Mouse (Mus musculus): ENCODE measurements around the gene Tead4. TPM values are rescaled to one million over a fixed set of nuclear protein-coding genes. Genes with fewer than 3 reads are reported as not detected.

Tead4 gene
- total and polyA plus RNA-seq, 3 experiments: 0.05 TPM; not detected in 2

GRCm38 (mm10) chr6:128255292-128255691 lies 45.3 kb downstream of the Tead4 start:
- TF ChIP-seq TAL1 (conservative IDR thresholded peaks at IDR 0.05; ENCODE audit: low read depth, low read length) (no peak), GATA1 (IDR thresholded peaks at IDR 0.05; ENCODE audit: borderline replicate concordance, low read length) (no peak), GATA2 (IDR thresholded peaks at IDR 0.05; ENCODE audit: borderline replicate concordance, low read depth, low read length) (no peak), POLR2AphosphoS5 (IDR thresholded peaks at IDR 0.05; ENCODE audit: insufficient replicate concordance, low read depth, low read length) (no peak), CTCF (IDR thresholded peaks at IDR 0.05; ENCODE audit: low read depth, low read length) (no peak)
- Histone ChIP-seq H3K4me1 (ENCODE audit: insufficient read depth, low read depth, low read length) (no peaks in the 10 kb centered on the region), H3K9me3 (replicated peaks) (peaks cover 85% of the 10 kb centered on the region), H3K4me3 (ENCODE audit: low read depth, low read length) (no peak overlapping the region), H3K27me3 (ENCODE audit: insufficient read depth, low read length) (no peaks in the 10 kb centered on the region), H3K36me3 (replicated peaks) (no peaks in the 10 kb centered on the region)
- DNase-seq (ENCODE audit: low spot score): no peak
- no peak for ATAC-seq (ENCODE audit: extremely low read depth, insufficient number of reproducible peaks, low FRiP score, poor library complexity, severe bottlenecking)

- DNase-seq (ENCODE audit: low spot score): no peak
- TF ChIP-seq GATA2 (IDR thresholded peaks at IDR 0.05; ENCODE audit: borderline replicate concordance, low read depth, low read length) (no peak), TAL1 (conservative IDR thresholded peaks at IDR 0.05; ENCODE audit: low read depth, low read length) (no peak), GATA1 (IDR thresholded peaks at IDR 0.05; ENCODE audit: borderline replicate concordance, low read length) (no peak), POLR2AphosphoS5 (IDR thresholded peaks at IDR 0.05; ENCODE audit: insufficient replicate concordance, low read depth, low read length) (no peak), CTCF (IDR thresholded peaks at IDR 0.05; ENCODE audit: low read depth, low read length) (no peak)
Observed at GRCm38 (mm10) chr6:128254551-128254950, 46.1 kb downstream of the Tead4 start.

GRCm38 (mm10) chr6:128253111-128253510 lies 47.5 kb downstream of the Tead4 start:
- DNase-seq (ENCODE audit: low spot score): no peak
- Histone ChIP-seq H3K36me3 (replicated peaks) (no peaks in the 10 kb centered on the region), H3K4me1 (ENCODE audit: insufficient read depth, low read depth, low read length) (no peaks in the 10 kb centered on the region), H3K9me3 (replicated peaks) (peaks cover 84% of the 10 kb centered on the region), H3K27me3 (ENCODE audit: insufficient read depth, low read length) (no peaks in the 10 kb centered on the region), H3K4me3 (ENCODE audit: low read depth, low read length) (no peak overlapping the region)
- ATAC-seq (ENCODE audit: extremely low read depth, insufficient number of reproducible peaks, low FRiP score, poor library complexity, severe bottlenecking): no peak
- TF ChIP-seq POLR2AphosphoS5 (IDR thresholded peaks at IDR 0.05; ENCODE audit: insufficient replicate concordance, low read depth, low read length): no peak
- TF ChIP-seq GATA2 (IDR thresholded peaks at IDR 0.05; ENCODE audit: borderline replicate concordance, low read depth, low read length): no peak
- TF ChIP-seq CTCF (IDR thresholded peaks at IDR 0.05; ENCODE audit: low read depth, low read length): no peak
- TF ChIP-seq GATA1 (IDR thresholded peaks at IDR 0.05; ENCODE audit: borderline replicate concordance, low read length): no peak
- no peak for TF ChIP-seq TAL1 (conservative IDR thresholded peaks at IDR 0.05; ENCODE audit: low read depth, low read length)

More at GRCm38 (mm10) chr6:128254551-128254950, 46.1 kb downstream of the Tead4 start:
- ATAC-seq (ENCODE audit: extremely low read depth, insufficient number of reproducible peaks, low FRiP score, poor library complexity, severe bottlenecking): no peak
- Histone ChIP-seq H3K4me1 (ENCODE audit: insufficient read depth, low read depth, low read length) (no peaks in the 10 kb centered on the region), H3K9me3 (replicated peaks) (peaks cover 85% of the 10 kb centered on the region), H3K4me3 (ENCODE audit: low read depth, low read length) (no peak overlapping the region), H3K36me3 (replicated peaks) (no peaks in the 10 kb centered on the region), H3K27me3 (ENCODE audit: insufficient read depth, low read length) (no peaks in the 10 kb centered on the region)

DNA sequence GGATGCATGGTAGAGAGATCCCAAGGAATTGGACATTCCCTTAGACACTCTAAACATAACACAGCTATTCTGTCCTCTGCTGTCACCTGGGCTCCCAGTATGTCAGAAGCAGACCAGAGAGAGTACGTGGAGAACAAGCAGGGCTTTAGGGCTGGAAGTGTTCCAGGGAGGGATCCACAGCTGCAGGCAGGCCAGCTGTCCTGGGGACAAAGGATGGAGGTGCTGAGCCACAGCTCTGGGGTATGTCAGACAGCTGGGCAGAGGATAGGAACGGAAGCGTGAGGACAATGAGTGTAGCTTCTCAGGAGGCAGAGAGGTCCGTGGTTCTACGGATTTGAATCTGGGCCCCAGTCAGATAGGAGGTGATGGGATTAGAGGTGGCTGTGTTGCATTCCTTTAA lies 50.0 kb downstream of the Tead4 start:
- TF ChIP-seq GATA2 (IDR thresholded peaks at IDR 0.05; ENCODE audit: borderline replicate concordance, low read depth, low read length) (no peak), GATA1 (IDR thresholded peaks at IDR 0.05; ENCODE audit: borderline replicate concordance, low read length) (no peak), CTCF (IDR thresholded peaks at IDR 0.05; ENCODE audit: low read depth, low read length) (no peak), POLR2AphosphoS5 (IDR thresholded peaks at IDR 0.05; ENCODE audit: insufficient replicate concordance, low read depth, low read length) (no peak), TAL1 (conservative IDR thresholded peaks at IDR 0.05; ENCODE audit: low read depth, low read length) (no peak)
- no peak for ATAC-seq (ENCODE audit: extremely low read depth, insufficient number of reproducible peaks, low FRiP score, poor library complexity, severe bottlenecking)
- H3K27me3 ChIP-seq (ENCODE audit: insufficient read depth, low read length): no peaks in the 10 kb centered on the region
- no peaks in the 10 kb centered on the region for H3K36me3 ChIP-seq (replicated peaks)
- no peak for DNase-seq (ENCODE audit: low spot score)
- H3K9me3 ChIP-seq (replicated peaks): peaks cover 90% of the 10 kb centered on the region
- H3K4me3 ChIP-seq (ENCODE audit: low read depth, low read length): no peak overlapping the region
- H3K4me1 ChIP-seq (ENCODE audit: insufficient read depth, low read depth, low read length): no peaks in the 10 kb centered on the region

- no peaks in the 10 kb centered on the region for H3K27me3 ChIP-seq (ENCODE audit: insufficient read depth, low read length)
- ATAC-seq (ENCODE audit: extremely low read depth, insufficient number of reproducible peaks, low FRiP score, poor library complexity, severe bottlenecking) (no peak), DNase-seq (ENCODE audit: low spot score) (no peak)
Observed at GRCm38 (mm10) chr6:128237102-128237763, 63.4 kb downstream of the Tead4 start.

DNA sequence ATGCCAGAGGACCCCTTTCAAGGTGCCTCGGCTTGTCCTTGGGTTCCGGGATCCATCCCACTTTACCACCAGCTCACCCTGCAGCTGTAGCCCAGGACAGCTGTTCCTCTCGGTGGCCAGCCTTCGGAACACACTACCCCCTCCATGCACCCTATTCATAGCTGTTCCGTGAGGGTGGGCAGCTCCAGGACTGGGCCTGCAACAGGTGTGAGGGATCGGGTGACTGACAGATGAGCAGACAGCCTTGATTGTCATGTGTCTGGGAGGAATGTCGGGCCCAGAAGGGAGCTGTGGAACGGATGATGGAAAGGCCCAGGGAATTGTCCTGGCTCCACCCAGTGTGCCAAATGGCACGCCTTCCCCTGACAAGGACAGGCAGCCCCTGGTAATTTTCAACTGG lies 64.0 kb downstream of the Tead4 start:
- Histone ChIP-seq H3K9me3 (replicated peaks) (peaks cover 33% of the 10 kb centered on the region), H3K4me1 (ENCODE audit: insufficient read depth, low read depth, low read length) (no peaks in the 10 kb centered on the region), H3K36me3 (replicated peaks) (no peaks in the 10 kb centered on the region), H3K4me3 (ENCODE audit: low read depth, low read length) (no peak overlapping the region), H3K27me3 (ENCODE audit: insufficient read depth, low read length) (no peaks in the 10 kb centered on the region)
- no peak for DNase-seq (ENCODE audit: low spot score)
- TF ChIP-seq CTCF (IDR thresholded peaks at IDR 0.05; ENCODE audit: low read depth, low read length): no peak
- ATAC-seq (ENCODE audit: extremely low read depth, insufficient number of reproducible peaks, low FRiP score, poor library complexity, severe bottlenecking): no peak

More at GRCm38 (mm10) chr6:128237102-128237763, 63.4 kb downstream of the Tead4 start:
- Histone ChIP-seq H3K4me1 (ENCODE audit: insufficient read depth, low read depth, low read length) (no peaks in the 10 kb centered on the region), H3K9me3 (replicated peaks) (peaks cover 38% of the 10 kb centered on the region), H3K4me3 (ENCODE audit: low read depth, low read length) (no peak overlapping the region), H3K36me3 (replicated peaks) (no peaks in the 10 kb centered on the region)
- TF ChIP-seq POLR2AphosphoS5 (IDR thresholded peaks at IDR 0.05; ENCODE audit: insufficient replicate concordance, low read depth, low read length) (no peak), TAL1 (conservative IDR thresholded peaks at IDR 0.05; ENCODE audit: low read depth, low read length) (no peak), CTCF (IDR thresholded peaks at IDR 0.05; ENCODE audit: low read depth, low read length) (no peak), GATA2 (IDR thresholded peaks at IDR 0.05; ENCODE audit: borderline replicate concordance, low read depth, low read length) (no peak), GATA1 (IDR thresholded peaks at IDR 0.05; ENCODE audit: borderline replicate concordance, low read length) (no peak)

Data from G1E (cell line).